ENCODE assay signal across 16 mouse cellular contexts in genomic region chr11:14182466-14182865, GRCm38 (mm10).
DNase-seq lines count a peak whose midpoint lies in the region; ATAC-seq and TF ChIP-seq lines count a peak whose summit lies in the region.
"Had no signal": no experiment of that assay in that cellular context is flagged by ENCODE, and none has a peak within 500 bp of the region (broad histone marks: within the 10 kb centered on the region; RNA-seq: fewer than 3 reads in every experiment).

No protein-coding gene starts in this region.

- H3K4me2 ChIP-seq in hindbrain, embryonic 16.5 days (ENCODE audit: low read length): no peak overlapping the region
- H3K4me2 ChIP-seq: embryonic facial prominence, embryonic 12.5 days; lung, embryonic 15.5 days had no signal

- H3K9ac ChIP-seq in ES-Bruce4 (ENCODE audit: low read depth, poor library complexity, severe bottlenecking): no peak overlapping the region
- H3K9ac ChIP-seq in hindbrain, embryonic 16.5 days (ENCODE audit: low read depth, low read length): no peak overlapping the region
- H3K9ac ChIP-seq: embryonic facial prominence, embryonic 12.5 days; lung, embryonic 15.5 days had no signal

- no peak for TF ChIP-seq EP300 in ES-Bruce4 (IDR thresholded peaks at IDR 0.05; ENCODE audit: insufficient read depth, low read depth, low read length)

- no peak for TF ChIP-seq CTCF in layer of hippocampus, adult 2 months (conservative IDR thresholded peaks at IDR 0.05)
- TF ChIP-seq CTCF in ES-Bruce4 (IDR thresholded peaks at IDR 0.05; ENCODE audit: low read depth, low read length): no peak
- TF ChIP-seq CTCF in kidney, adult 2 months (conservative IDR thresholded peaks at IDR 0.05; ENCODE audit: insufficient read depth, insufficient read length, low read depth, low read length): no peak

- H3K9me3 ChIP-seq in ES-Bruce4 (replicated peaks; ENCODE audit: control insufficient read depth, insufficient read depth, low read length, poor library complexity, severe bottlenecking): no peaks in the 10 kb centered on the region
- no peaks in the 10 kb centered on the region for H3K9me3 ChIP-seq in hindbrain, embryonic 16.5 days (ENCODE audit: control insufficient read depth, low read length)
- H3K9me3 ChIP-seq: embryonic facial prominence, embryonic 12.5 days; lung, embryonic 15.5 days had no signal

- no peak overlapping the region for H3K4me3 ChIP-seq in layer of hippocampus, adult 2 months
- H3K4me3 ChIP-seq in ES-Bruce4 (ENCODE audit: low read depth, low read length): no peak overlapping the region
- no peak overlapping the region for H3K4me3 ChIP-seq in hindbrain, embryonic 16.5 days (ENCODE audit: low read length)
- H3K4me3 ChIP-seq in kidney, adult 2 months (ENCODE audit: insufficient read depth, low read depth, low read length): no peak overlapping the region
- H3K4me3 ChIP-seq: embryonic facial prominence, embryonic 12.5 days; lung, embryonic 15.5 days had no signal

- ATAC-seq in CD4-positive, CD25-positive, alpha-beta regulatory T cell, adult 4 months: peak; percentile 29
- 0 out of 2 replicates have a peak, but pooled peaks have one; percentile 17 for ATAC-seq in hindbrain, embryonic 16.5 days
- ATAC-seq: Patski had no signal

- H3K4me1 ChIP-seq in ES-Bruce4 (ENCODE audit: control insufficient read depth, insufficient read depth, low read length): no peaks in the 10 kb centered on the region
- no peaks in the 10 kb centered on the region for H3K4me1 ChIP-seq in hindbrain, embryonic 16.5 days (ENCODE audit: control insufficient read depth, insufficient read depth, low read depth, low read length)
- H3K4me1 ChIP-seq in kidney, adult 2 months (ENCODE audit: control insufficient read depth, insufficient read depth, low read length): no peaks in the 10 kb centered on the region
- H3K4me1 ChIP-seq: embryonic facial prominence, embryonic 12.5 days; lung, embryonic 15.5 days had no signal

- TF ChIP-seq POLR2A in ES-Bruce4 (IDR thresholded peaks at IDR 0.05; ENCODE audit: insufficient read depth, low read length): no peak
- no peak for TF ChIP-seq POLR2A in kidney, adult 2 months (IDR thresholded peaks at IDR 0.05; ENCODE audit: low read depth, low read length)

- no peaks in the 10 kb centered on the region for H3K27me3 ChIP-seq in ES-Bruce4 (ENCODE audit: control insufficient read depth, insufficient read depth, low read length, poor library complexity, severe bottlenecking)
- H3K27me3 ChIP-seq in hindbrain, embryonic 16.5 days (replicated peaks; ENCODE audit: control insufficient read depth, insufficient read depth, low read length): no peaks in the 10 kb centered on the region
- no peaks in the 10 kb centered on the region for H3K27me3 ChIP-seq in kidney, adult 2 months (replicated peaks; ENCODE audit: control insufficient read depth, insufficient read depth, low read length)
- H3K27me3 ChIP-seq: CH12.LX; embryonic facial prominence, embryonic 12.5 days; lung, embryonic 15.5 days; Patski had no signal

- WGBS in hindbrain, embryonic 16.5 days: 23% methylated on average over 3 of the region's 3 CpGs
- 41% methylated on average over 3 of the region's 3 CpGs for WGBS in kidney, adult 2 months

- no peaks in the 10 kb centered on the region for H3K36me3 ChIP-seq in ES-Bruce4 (ENCODE audit: control insufficient read depth, insufficient read depth, low read length, poor library complexity, severe bottlenecking)
- no peaks in the 10 kb centered on the region for H3K36me3 ChIP-seq in hindbrain, embryonic 16.5 days (ENCODE audit: control insufficient read depth, insufficient read depth, low read length)
- H3K36me3 ChIP-seq in kidney, adult 2 months (ENCODE audit: control insufficient read depth, insufficient read depth, low read length): no peaks in the 10 kb centered on the region
- H3K36me3 ChIP-seq: embryonic facial prominence, embryonic 12.5 days; lung, embryonic 15.5 days had no signal

- H3K27ac ChIP-seq in layer of hippocampus, adult 2 months: peak overlapping the region; percentile 43; the same call in 1 of the 2 replicates
- H3K27ac ChIP-seq in ES-Bruce4 (ENCODE audit: insufficient read depth, low read length): peak overlapping the region; percentile 36; the same call in 1 of the 2 replicates
- H3K27ac ChIP-seq in hindbrain, embryonic 16.5 days (ENCODE audit: low read depth, low read length): no peak overlapping the region
- no peak overlapping the region for H3K27ac ChIP-seq in kidney, adult 2 months (ENCODE audit: insufficient read depth, low read depth, low read length)
- H3K27ac ChIP-seq: embryonic facial prominence, embryonic 12.5 days; lung, embryonic 15.5 days had no signal

- DNase-seq in layer of hippocampus, adult 2 months (ENCODE audit: low spot score in 2 of 2): no peak
- no peak for DNase-seq in layer of hippocampus, adult 18-20 months (ENCODE audit: low spot score in 2 of 2)
- no peak for DNase-seq in kidney, adult 2 months
- no peak for DNase-seq in cerebellum, adult 9-11 months
- DNase-seq: adrenal gland, postnatal 36 days; cerebellum, postnatal 25 days; gastrocnemius, postnatal 10 days; kidney, adult 9 months; thymus, postnatal 25 days had no signal

Comparison
In these comparisons a context has a peak if more than half of its experiments do, and no peak if none do; other contexts are left out.
1. H3K27ac ChIP-seq: peak in layer of hippocampus, adult 2 months (single experiment) and ES-Bruce4 (single experiment); none in hindbrain, embryonic 16.5 days (single experiment) and kidney, adult 2 months (single experiment).